Mouse (Mus musculus): Measurements from ENCODE around the gene Leng1. TPM values are rescaled to one million over a fixed set of nuclear protein-coding genes. Genes with fewer than 3 reads are reported as not detected.

The Leng1 gene
- total RNA-seq, 2 experiments from 2014 or later = 5.5 to 6.2 TPM

DNA sequence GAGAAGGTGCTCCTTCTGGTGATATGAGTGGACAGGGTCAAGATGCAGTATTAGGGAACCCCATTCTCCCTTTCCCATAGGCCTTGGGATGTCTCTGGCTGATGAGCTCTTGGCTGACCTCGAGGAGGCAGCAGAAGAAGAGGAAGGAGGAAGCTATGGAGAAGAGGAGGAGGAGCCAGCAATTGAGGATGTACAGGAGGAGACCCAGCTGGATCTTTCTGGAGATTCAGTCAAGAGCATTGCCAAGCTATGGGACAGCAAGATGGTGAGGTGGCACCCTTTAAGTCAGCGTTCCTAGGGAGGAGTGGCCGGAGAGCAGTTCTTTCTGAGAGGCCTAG is 35.2 kb downstream of the Leng1 start:
- no peak for DNase-seq (ENCODE audit: low spot score in 2 of 2)

DNA sequence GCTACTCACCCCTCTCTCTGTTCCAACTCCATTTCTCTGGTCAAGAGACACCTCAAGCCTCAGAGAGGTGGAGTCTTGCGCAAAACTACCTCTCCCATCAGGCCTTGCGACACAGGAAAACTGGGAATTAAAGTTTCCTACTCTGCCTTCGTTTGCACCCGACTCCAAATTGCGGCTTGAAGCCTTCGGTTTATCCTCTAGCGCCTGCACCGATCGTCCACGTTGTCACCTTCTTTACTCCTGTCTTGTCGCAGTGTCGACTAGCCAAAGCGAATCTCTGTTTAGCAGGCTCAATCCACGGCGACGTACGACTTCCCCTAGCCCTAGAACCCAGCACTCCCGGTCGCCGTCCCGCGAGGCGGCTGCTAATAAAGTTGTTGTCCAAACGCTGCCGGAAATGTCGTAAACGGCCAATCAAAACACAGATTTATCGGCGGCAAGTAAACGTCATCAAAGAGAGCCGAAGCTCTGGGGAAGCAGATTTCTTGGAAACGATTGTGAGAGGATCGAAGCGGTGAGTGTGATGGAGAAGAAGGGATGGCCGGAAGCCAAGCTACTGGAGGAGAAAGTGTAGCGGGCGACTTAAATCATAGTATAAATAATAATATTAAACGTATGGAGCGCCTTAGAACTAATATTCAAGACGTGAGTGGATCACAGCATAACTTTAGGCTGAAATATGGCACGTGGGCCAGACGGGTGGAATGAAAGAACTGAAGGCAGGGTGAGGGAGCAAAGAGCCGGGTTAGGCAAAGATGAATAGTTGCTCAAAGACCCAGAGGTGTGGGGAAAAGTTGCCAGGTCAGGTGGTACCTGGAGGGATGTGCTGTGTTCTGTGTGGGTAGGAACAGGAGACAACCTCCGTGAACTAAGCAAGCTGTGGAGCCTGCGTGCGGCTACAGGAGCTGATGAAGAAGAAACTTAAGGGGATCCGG is 35.8 kb downstream of the Leng1 start, which contains the start of the genes Tfpt and Prpf31:
Gene Tfpt, minus strand, starts transcription at position 387 of the 935 bp plus-strand sequence.
Gene Prpf31, plus strand, starts transcription at position 443 of the 935 bp plus-strand sequence.
- DNase-seq (ENCODE audit: low spot score in 2 of 2) = peak; percentile 96 to 97

DNA sequence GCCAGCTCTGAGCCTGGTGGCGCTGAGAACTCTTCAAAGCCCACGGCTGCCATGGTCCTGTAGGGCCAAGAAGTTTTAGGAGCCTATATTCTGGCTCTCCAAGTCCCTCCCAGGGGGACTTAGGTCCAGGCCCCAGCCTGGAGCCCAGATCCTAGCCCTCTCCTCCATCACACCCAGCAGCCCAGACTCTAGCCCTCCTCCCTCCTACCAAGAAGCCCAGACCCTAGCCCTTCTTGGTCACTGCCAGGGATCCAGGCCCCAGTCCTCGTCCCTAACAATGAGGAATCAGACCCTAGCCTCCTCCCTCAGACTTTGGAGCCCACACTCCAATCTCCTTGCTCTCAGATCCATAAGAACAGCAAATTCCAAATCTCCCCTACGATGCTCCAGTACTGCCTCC is 36.6 kb downstream of the Leng1 start:
- no peak for DNase-seq (ENCODE audit: low spot score in 2 of 2)

DNA sequence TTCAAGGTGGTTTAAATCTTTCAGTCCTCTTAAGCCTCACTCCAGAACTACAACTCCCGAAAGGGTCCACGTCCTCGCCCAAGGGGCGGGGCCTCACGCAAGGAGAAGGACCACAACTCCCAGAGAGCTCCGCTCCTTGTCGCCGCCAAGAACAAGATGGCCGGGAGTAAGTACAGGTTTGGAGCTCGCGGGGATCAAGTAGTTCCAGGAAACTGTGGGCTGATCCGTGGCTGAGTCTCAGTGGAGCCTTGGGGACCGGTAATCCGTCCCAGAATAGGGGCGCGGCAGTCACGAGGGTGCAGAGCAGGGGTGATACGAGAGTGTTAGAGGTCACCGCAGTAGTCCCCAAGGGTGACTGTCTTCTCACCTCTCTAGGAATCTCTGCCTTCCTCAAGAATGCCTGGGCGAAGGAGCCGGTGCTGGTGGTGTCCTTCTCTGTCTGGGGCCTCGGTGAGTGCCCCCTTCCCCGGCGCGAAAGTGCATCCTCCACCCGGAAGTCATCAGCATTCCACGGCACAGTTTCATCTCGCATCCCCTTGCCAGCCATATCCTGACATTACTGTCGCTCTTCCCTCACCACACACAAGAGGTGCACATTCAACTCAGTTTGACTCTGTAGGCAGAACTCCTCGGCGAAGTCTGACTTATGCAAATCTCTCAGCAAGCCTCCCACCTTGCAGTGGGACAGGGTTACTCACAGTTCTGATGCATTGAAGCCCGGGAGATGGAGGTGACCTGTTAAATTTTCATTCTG is 48.2 kb downstream of the Leng1 start, which contains the start of gene Ndufa3:
Gene Ndufa3, plus strand, starts transcription at position 132 of the 754 bp plus-strand sequence.
- DNase-seq (ENCODE audit: low spot score in 2 of 2) = peak; percentile 80 to 91

DNA sequence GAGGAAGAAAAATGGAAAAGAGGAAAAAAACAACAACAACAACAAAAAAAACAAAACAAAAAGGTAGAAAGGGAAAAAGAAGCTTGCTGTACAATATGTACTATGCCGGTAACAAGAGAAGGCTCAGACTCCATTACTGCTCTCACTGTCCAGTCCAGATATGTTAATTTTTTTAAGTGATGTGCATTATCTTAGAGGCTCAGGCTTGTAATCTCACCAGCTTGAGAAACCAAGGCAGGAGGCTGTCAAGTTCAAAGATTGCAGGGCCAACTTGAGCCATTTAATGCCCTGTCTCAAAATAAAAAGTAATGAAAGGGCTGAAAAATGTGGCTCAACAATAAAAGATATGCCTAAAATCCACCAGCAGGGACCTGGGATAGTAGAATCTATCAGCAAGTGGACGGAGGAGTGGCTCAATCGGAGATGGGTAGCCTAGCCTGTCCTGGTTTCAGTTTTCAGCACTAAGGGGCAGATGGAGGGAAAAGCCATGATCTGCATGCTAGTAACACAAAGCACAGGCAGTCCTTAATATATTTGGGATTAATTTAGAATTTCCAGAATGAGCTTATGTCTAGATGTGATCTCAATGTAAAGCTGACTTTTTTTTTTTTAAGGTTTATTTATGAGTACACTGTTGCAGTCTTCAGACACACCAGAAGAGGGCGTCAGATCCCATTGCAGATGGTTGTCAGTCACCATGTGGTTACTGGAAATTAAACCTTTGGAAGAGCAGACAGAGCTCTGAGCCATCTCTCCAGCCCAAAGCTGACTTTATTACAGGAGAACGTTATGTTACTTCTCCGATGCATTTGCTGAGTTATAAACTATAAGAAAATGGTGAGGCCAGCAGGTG is 49.0 kb downstream of the Leng1 start:
- no peak for DNase-seq (ENCODE audit: low spot score in 2 of 2)

DNA sequence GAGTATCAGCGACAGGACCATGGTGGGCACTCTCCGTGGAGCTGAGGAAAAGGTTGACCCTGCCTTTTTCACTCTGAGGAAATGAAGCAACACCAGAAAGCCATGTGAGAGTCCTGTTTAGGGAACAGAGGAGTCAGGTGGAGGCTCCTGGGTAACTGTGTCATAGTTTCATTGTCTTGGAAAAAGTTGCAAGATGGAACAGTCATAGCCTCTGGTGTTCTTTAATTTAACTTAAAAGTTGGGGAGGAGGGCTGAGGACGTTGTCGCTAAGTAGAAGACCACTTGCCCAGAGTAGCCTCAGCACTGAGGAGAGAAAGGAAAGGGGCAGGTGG is 49.6 kb downstream of the Leng1 start, which contains the start of gene Oscar:
Gene Oscar, minus strand, starts transcription at position 101 of the 332 bp plus-strand sequence.
- DNase-seq (ENCODE audit: low spot score in 2 of 2) = no peak

DNA sequence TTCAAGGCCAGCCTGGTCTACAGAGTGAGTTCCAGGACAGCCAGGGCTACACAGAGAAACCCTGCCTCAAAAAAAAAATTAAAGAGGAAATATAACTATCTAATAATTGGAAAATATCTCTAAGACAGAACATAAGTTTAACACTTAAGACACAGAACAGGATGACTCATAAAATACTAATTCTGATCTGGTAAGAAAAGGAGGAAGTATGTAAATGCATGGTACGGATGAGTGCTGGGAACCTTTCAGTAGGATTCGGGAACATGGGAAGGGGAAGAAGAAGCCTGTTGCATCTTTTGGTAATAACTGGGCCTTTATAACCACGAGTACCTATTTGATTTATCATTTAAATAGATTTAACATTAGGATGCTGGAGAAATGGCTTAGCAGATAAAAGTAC is 51.6 kb downstream of the Leng1 start:
- DNase-seq (ENCODE audit: low spot score in 2 of 2) = no peak

DNA sequence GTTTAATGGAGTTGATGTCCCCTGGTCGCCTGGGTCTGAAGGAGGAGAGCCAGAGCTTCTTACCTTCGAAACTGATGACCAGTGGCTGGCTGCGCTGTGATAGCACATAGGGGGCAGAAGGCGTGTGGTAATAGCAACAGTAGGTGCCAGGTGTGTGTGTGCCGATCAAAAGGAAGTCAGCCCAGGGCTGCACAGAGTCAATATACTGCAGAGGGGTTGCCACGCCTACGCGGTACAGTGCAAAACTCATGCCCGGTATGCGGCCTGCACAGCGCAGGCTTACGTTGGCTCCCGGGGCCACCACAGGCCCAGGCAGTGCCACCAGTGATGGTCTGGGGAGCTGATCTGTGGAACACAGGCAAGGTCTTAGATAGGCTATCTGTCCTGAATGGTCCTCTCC is 54.6 kb downstream of the Leng1 start:
- no peak for DNase-seq (ENCODE audit: low spot score in 2 of 2)

DNA sequence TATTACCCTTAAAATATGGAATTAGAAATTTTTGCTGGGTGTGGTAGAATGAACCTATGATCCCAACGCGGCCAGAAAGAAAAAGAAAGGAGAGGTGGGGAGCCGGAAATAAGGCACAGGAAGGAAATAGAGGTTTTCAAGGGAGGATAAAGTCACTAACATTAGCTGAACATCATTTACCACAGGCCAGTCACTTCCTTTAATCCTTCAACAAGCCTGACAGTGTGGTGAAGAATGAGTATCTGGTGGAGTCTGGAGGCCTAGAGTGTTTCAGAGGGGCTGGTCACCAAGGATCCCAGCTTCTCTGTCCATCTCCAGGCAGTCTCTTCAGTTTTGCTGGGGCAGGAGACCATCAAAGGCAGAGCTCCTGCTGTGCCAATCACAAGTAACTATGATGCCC is 55.2 kb downstream of the Leng1 start:
- no peak for DNase-seq (ENCODE audit: low spot score in 2 of 2)

Small RNA genes within 50 kb of the gene (microRNA-seq; reads per million reads assigned to microRNA genes)
- 4.8 to 7.7 reads per million in 2 experiments for gene Mir3572

Other genes starting within 250 kb of the Leng1 start
- 1 to 10 TPM; 1.8 to 1.9 TPM for gene Cacng6, start 241.6 kb downstream of the Leng1 start, total RNA-seq (2021)
- not detected for gene Tarm1, start 163.2 kb downstream of the Leng1 start, total RNA-seq (2021)
- gene Oscar, start 49.7 kb downstream of the Leng1 start, total RNA-seq (2021) = 1 to 10 TPM in 1 of 2 experiments, under 1 TPM in 1; 0.65 to 1.3 TPM
- gene Ndufa3, start 48.5 kb downstream of the Leng1 start, total RNA-seq (2021) = 100 to 1,000 TPM; 634 to 664 TPM
- gene Tfpt, start 35.9 kb downstream of the Leng1 start, total RNA-seq (2021) = 10 to 100 TPM; 37.0 to 41.1 TPM
- 10 to 100 TPM; 52.5 to 55.9 TPM for gene Prpf31, start 35.9 kb downstream of the Leng1 start, total RNA-seq (2021)
- gene Cnot3, start 20.6 kb downstream of the Leng1 start, total RNA-seq (2021) = 10 to 100 TPM; 53.6 to 61.3 TPM
- gene Tmc4, start 11.7 kb upstream of the Leng1 start, total RNA-seq (2021) = 1 to 10 TPM; 3.2 to 3.5 TPM
- 10 to 100 TPM; 70.0 to 74.8 TPM for gene Tsen34, start 27.0 kb upstream of the Leng1 start, total RNA-seq (2021)
- 100 to 1,000 TPM; 121 to 124 TPM for gene Mboat7, start 27.7 kb upstream of the Leng1 start, total RNA-seq (2021)
- gene Rps9, start 38.2 kb upstream of the Leng1 start, total RNA-seq (2021) = 100 to 1,000 TPM; 432 to 494 TPM
- under 1 TPM; 0.12 to 0.32 TPM for gene Pirb, start 54.6 kb upstream of the Leng1 start, total RNA-seq (2021)
- gene Gm15448, start 159.8 kb upstream of the Leng1 start, total RNA-seq (2021) = not detected
- gene Pira2, start 179.2 kb upstream of the Leng1 start, total RNA-seq (2021) = not detected
- not detected for gene Gm14548, start 232.3 kb upstream of the Leng1 start, total RNA-seq (2021)
- not detected for gene Lilra6, start 249.7 kb upstream of the Leng1 start, total RNA-seq (2021)

Measured in layer of hippocampus, postnatal 14 days (tissue).